Mouse (Mus musculus) bone marrow macrophage, adult 2 months (primary cell): ENCODE measurements around the gene Csrnp2. TPM values are rescaled to one million over a fixed set of nuclear protein-coding genes. Genes with fewer than 3 reads are reported as not detected.

ENCODE experiments used
- H3K27ac ChIP-seq: 2 replicates; pipeline ENCODE4 v1.5.1; 2012; ENCODE audit warnings: low read depth, low read length; ENCODE audit not compliant: insufficient read depth
- H3K4me1 ChIP-seq: 2 replicates; pipeline ENCODE4 v1.6.1; 2012; ENCODE audit warnings: low read length; ENCODE audit not compliant: control insufficient read depth, insufficient read depth
- H3K4me3 ChIP-seq: 2 replicates; pipeline ENCODE4 v1.5.1; 2012; ENCODE audit warnings: mild to moderate bottlenecking, low read length, moderate library complexity; ENCODE audit not compliant: insufficient read depth
- CTCF ChIP-seq: IDR thresholded peaks from 2 replicates; pipeline ENCODE4 v1.5.1; 2012; ENCODE audit warnings: low read depth, mild to moderate bottlenecking, low read length, moderate library complexity
- POLR2A ChIP-seq: IDR thresholded peaks from 2 replicates; pipeline ENCODE4 v1.6.1; 2012; ENCODE audit warnings: mild to moderate bottlenecking, low read depth, low read length, borderline replicate concordance
- polyA plus RNA-seq: library from polyadenylated mRNA; stranded (reverse); fragments of >200 nt; gene quantifications from 2 replicates; pipeline ENCODE4 v1.2.4, GENCODE M21; 2012; ENCODE audit not compliant: missing spikeins, insufficient read depth, insufficient read length

The Csrnp2 gene
- polyA plus RNA-seq, 1 experiment = 2.2 TPM

- H3K27ac ChIP-seq = peak overlapping the region; percentile 84
- H3K4me1 ChIP-seq = peaks cover 22% of the 10 kb centered on the region
- TF ChIP-seq POLR2A = no peak
- no peak for TF ChIP-seq CTCF
- H3K4me3 ChIP-seq = no peak overlapping the region
These were observed 33.6 kb downstream of the Csrnp2 start for GRCm38 (mm10) chr15:100461646-100462045.

DNA sequence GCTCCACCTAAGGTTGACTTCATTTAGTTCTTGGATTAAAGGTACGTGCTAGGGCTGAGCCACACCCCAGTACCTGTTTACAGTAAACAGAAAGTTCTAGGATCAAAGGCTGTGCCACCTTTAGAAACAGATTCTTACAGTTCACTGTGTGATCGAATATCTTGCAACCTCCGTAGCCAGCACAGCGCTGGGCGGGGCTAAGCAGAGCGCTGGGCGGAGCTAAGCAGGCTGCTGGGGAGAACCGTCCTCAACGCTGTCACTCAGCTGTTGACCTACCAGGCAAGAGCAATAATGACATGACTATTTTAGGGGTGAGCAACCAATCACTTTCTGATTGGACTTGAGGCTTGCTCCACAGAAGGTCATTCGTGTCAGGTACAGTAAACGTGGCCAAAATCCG, 34.3 kb downstream of the Csrnp2 start:
- H3K4me1 ChIP-seq = peaks cover 22% of the 10 kb centered on the region
- TF ChIP-seq CTCF = no peak
- no peak for TF ChIP-seq POLR2A
- H3K27ac ChIP-seq = peak overlapping the region; percentile 84
- no peak overlapping the region for H3K4me3 ChIP-seq

GRCm38 (mm10) chr15:100458055-100458454, 37.2 kb downstream of the Csrnp2 start:
- Histone ChIP-seq H3K4me3 (no peak overlapping the region), H3K27ac (no peak overlapping the region), H3K4me1 (peaks cover 22% of the 10 kb centered on the region)
- no peak for TF ChIP-seq CTCF
- TF ChIP-seq POLR2A = no peak

- TF ChIP-seq POLR2A = no peak
- peak; percentile 94 for TF ChIP-seq CTCF
These were observed 37.9 kb downstream of the Csrnp2 start for GRCm38 (mm10) chr15:100457340-100457739.

DNA sequence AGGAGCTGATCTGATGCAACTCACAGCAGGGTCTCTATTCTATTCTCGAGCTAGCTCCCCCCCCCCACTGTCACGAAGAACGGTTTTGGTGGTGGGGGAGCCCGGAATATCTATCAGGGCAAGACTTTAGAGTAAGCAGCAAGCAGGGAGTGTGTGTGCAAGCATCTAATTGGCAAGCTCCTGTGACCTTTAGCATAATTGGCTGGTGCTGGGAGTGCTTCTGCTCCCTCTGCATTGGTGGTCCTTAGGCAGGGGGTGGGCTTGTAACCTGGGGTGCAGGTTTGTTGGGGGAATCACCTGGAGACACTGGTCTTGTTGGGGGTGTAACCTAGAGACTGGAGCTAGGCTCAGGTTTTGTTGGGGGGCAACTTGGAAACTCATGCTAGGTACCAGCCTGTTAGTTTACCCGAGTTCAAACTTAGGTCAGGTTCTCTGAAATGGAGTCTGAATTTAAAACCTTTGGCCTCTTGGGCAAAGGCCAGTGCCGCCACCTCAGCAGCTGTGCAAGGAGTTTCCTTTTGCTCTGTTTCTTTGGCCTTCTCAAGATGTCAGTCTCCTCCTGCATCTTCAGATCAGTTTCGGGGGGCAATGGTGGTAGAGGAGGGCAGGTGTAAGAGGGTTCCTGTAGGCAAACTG, 38.8 kb downstream of the Csrnp2 start:
- Histone ChIP-seq H3K4me1 (peaks cover 9% of the 10 kb centered on the region), H3K27ac (no peak overlapping the region), H3K4me3 (no peak overlapping the region)
- TF ChIP-seq CTCF (no peak), POLR2A (no peak)

More at GRCm38 (mm10) chr15:100457340-100457739, 37.9 kb downstream of the Csrnp2 start:
- Histone ChIP-seq H3K27ac (no peak overlapping the region), H3K4me1 (peaks cover 15% of the 10 kb centered on the region), H3K4me3 (peak overlapping the region; percentile 13; the same call in 1 of the 2 replicates)

- Histone ChIP-seq H3K4me1 (peaks cover 21% of the 10 kb centered on the region), H3K27ac (no peak overlapping the region), H3K4me3 (no peak overlapping the region)
- TF ChIP-seq POLR2A (no peak), CTCF (no peak)
These were observed 42.8 kb downstream of the Csrnp2 start for GRCm38 (mm10) chr15:100452486-100452885.

DNA sequence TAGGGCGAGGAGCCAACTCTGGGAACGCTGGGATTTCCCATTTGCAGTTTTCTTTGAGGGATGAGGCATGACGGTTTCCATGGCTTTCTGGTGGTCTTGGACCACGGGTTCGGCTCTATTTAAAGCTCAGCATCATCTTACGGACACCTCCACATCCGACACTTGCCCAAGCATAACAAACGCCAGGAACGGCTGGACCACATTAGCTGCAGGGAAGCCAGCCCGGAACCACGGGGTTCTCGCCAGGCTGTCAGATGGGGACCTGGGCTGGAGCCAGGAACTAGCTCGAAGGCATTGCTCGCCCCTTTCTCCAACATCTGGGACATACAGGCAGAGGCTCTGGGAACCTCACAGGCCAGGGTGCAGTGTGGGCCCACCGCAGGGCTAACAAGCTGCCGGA, 44.0 kb downstream of the Csrnp2 start:
- H3K27ac ChIP-seq = no peak overlapping the region
- TF ChIP-seq CTCF (no peak), POLR2A (no peak)
- peaks cover 26% of the 10 kb centered on the region for H3K4me1 ChIP-seq
- H3K4me3 ChIP-seq = no peak overlapping the region

- peaks cover 26% of the 10 kb centered on the region for H3K4me1 ChIP-seq
- TF ChIP-seq POLR2A (no peak), CTCF (no peak)
- H3K4me3 ChIP-seq = no peak overlapping the region; the same call in 1 of the 2 replicates
- peak overlapping the region; percentile 97 for H3K27ac ChIP-seq
These were observed 45.8 kb downstream of the Csrnp2 start for GRCm38 (mm10) chr15:100449495-100449894.

DNA sequence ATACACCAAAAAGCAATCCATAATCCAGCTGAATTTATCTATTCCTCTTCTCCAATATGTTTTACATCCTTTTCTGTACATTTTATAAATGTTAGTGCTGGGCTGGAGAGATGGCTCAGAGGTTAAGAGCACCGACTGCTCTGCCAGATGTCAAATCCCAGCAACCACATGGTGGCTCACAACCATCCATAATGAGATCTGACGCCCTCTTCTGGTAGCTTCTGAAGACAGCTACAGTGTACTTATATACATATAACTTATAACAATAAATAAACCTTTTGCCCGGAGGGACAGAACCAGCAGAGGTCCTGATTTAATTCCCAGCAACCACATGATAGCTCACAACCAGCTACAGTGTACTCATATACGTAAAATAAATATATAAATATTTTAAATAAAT, 46.7 kb downstream of the Csrnp2 start:
- peak overlapping the region; percentile 97; the same call in 1 of the 2 replicates for H3K27ac ChIP-seq
- TF ChIP-seq POLR2A = no peak
- peaks cover 31% of the 10 kb centered on the region for H3K4me1 ChIP-seq
- H3K4me3 ChIP-seq = no peak overlapping the region

GRCm38 (mm10) chr15:100446887-100447286, 48.4 kb downstream of the Csrnp2 start:
- H3K4me3 ChIP-seq = no peak overlapping the region
- H3K27ac ChIP-seq = no peak overlapping the region
- TF ChIP-seq CTCF (no peak), POLR2A (no peak)
- H3K4me1 ChIP-seq = peaks cover 34% of the 10 kb centered on the region

GRCm38 (mm10) chr15:100443126-100443922, 52.0 kb downstream of the Csrnp2 start:
- peak overlapping the region; percentile 39 for H3K27ac ChIP-seq

More at GRCm38 (mm10) chr15:100443126-100443922, 52.0 kb downstream of the Csrnp2 start:
- TF ChIP-seq CTCF = no peak
- TF ChIP-seq POLR2A = no peak
- H3K4me3 ChIP-seq = peak overlapping the region; percentile 56
- peaks cover 16% of the 10 kb centered on the region for H3K4me1 ChIP-seq
